Mouse (Mus musculus) cerebellum, adult (tissue): ENCODE measurements around the gene Tomt.
"Not testable (repeated sequence)": the region's sequence is repeated elsewhere in the genome, so short reads cannot be mapped to it uniquely, and the experiment has no call there.

ENCODE experiments used
- ATAC-seq: cut with Nextera tagmentation; 2 replicates; pipeline ENCODE4 v1.9.2; 2017; ENCODE audit warnings: mild to moderate bottlenecking, moderate library complexity, mixed read lengths; ENCODE audit not compliant: insufficient number of reproducible peaks, low FRiP score, low TSS enrichment

Tomt gene

DNA sequence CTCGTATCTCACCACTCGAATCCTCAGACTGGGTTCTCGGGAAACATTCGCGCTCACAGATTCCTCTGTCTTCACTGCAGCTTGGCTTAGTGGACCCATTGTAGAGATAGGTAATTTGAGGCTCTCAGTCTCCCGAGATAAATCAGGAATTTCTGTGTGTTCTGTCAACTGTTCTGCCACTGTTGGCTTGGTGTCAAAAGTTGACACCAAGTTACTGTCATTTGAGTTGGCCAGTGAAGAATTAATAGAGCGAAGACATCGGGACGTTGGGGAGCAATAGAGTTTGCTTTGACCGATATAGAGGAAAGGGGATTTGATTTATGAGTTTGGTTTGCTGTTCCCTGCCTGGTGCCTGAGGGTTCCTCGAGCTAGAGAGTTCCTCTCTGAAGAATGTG is at the start of gene Tomt:
Gene Tomt, minus strand, starts transcription at position 73 of the 395 bp plus-strand sequence.
- ATAC-seq: no peak

DNA sequence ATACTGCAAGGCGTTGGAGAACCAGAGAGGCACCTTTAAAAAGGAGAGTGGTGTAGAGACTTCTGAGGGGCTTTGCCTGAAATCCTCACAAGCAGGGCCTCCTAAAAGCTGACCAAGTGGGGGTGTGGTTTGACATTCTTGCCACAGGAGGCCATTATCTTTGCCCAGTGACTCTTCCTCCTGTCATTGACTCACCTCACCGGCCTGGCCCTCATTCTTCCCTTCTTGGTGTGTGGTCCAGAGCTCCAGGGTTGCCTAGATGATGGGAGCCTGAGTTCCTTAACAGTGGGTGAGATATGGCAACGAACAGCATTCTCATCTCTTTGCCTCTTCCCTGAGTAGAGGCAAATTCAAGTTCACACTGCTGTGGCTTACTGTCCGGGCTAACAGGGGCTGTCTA is 49.7 kb upstream of the Tomt start:
- ATAC-seq: no peak

DNA sequence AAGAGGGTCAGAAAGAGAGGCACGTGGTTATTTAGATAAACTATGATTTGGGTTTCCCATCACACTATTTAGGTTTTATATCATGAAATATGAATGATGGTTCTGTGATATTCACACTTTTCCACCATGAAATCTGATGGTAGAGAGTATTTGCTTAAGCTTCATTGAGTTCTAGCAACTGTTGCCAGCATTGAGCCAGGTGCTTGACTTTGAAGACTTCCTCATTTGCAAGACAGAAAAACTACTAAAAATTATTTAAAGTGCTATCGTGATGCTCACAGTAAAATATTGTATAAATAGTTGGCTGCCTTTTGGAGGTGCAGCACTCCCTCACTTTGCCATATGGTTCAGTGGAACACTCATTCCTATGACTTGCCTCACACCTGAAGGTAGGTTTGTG is 49.1 kb upstream of the Tomt start:
- no peak for ATAC-seq

DNA sequence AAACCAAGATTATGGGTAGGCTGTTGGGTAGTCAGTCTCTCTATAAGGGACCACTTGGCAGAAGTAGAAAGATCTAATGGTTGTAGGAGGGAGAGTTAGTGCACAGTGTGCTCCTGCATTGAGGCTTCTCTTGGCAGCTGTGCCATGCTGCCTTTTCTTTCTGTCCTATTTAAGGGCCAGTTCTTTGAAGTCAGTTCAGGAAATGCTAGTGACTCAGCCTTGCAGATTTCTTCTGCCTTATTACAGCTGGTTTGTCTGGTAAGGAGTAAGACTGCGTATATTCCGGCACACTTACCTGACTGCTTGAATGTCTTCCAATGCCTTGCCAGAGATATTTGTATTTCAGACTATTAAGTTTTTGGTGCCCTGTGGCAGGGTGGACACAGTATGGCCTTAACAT is 48.0 kb upstream of the Tomt start:
- no peak for ATAC-seq

DNA sequence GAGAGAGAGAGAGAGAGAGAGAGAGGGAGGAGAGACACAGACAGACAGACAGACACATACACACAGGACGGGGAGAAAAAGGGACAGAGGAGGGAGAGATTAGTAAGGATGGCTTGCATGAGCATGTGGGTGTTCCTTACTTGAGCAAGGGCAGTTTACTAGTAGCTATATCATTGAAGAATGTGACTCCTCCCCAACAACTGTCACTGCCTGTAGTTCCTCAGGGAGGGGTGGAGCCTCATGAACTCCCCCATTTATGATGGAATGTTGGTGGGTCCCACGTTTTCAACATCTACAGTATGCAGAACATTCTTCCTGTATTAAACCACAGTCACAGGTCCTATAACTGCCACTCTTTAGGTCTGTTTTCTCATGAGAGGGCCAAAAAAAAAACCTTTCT is 45.9 kb upstream of the Tomt start:
- ATAC-seq: no peak

DNA sequence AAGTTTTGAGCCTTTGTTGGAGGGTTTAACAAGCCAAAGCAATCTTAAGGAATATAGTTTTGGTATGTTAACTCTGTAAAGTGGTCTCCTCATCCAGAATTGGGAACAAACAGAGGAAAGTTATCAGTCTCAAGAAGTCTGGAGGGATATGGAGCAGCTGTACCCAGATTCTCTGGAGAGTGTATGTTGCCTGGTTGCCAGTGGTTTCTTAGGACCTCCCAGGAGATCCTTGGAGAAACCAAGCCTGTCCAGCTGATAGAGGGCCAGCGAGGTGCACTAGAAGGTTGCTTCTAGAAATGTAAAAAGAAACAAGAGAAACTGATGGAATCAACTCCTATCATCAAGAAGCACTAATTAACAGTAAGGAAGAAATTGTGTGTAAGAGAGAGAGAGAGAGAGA is 45.5 kb upstream of the Tomt start:
- ATAC-seq: no peak

DNA sequence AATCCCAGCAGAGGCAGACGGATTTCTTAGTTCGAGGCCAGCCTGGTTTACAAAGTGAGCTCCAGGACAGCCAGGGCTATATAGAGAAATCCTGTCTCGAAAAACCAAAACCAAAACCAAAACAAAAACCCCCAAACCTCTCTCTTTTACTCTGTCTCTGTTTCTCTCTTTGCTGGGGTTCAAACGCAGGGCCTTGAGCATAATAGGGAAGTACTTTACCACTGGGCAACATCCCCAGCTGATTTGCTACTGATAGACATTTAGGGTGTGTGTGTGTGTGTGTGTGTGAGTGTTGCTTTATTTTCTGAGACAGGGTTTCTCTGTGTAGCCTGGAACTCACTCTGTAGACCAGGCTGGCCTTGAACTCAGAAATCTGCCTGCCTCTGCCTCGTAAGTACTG is 42.8 kb upstream of the Tomt start:
- not testable (repeated sequence) for ATAC-seq

DNA sequence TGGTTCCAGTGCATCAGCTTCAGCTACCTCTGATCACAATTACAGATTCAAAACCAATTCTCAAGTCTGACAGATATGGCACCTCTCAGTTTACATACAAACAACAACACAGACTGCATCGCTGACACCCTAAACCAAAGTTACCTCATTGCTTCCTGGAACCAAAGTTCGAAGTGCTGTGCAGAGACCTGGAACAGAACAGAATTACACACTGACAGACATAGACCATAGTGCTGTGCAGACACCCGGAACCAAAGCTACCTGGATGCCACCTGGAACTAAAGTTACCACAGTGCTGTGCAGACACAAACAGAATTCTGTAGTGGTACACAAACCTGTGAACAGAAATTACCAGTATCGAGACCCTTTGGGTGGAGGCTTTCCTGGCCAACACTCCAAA is 33.6 kb upstream of the Tomt start:
- ATAC-seq: no peak

DNA sequence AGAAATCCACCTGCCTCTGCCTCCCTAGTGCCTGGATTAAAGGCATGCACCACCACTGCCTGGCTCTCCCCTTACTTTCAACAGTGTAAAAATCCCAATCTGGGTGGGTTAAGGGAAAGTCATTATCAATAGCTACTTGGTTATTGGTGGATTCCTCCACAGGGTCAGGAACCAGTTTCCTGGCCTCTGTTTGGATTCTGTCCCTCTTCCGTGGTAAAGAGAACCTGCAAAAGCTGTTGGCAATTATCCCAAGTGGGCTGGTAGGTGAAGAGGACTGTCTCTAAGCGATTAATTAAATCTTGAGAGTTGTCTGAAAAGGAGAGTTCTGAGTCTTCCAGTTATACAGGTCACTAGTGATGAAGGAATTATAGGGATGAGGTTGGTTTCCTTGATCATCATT is 32.2 kb upstream of the Tomt start:
- no peak for ATAC-seq

DNA sequence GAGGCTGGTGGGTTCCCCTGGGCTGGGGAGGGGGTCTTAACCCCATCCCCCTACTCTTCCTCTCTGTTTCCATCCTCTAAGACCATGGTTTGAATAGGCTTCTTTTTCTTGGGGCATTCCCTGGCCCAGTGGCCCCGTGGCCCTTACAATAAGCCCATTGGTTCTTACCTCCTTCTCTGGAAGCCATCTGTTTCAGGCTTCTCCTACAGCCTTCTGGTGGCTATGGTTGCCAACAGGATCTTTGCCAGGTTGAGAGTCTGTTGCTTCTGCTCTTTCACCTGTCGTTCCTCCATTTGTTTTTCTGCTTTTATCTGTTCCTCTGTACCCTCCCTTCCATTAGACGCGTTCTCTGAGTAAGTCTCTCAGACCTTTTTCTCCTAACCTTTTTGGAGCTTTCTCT is 31.4 kb upstream of the Tomt start:
- ATAC-seq: peak; percentile 69

DNA sequence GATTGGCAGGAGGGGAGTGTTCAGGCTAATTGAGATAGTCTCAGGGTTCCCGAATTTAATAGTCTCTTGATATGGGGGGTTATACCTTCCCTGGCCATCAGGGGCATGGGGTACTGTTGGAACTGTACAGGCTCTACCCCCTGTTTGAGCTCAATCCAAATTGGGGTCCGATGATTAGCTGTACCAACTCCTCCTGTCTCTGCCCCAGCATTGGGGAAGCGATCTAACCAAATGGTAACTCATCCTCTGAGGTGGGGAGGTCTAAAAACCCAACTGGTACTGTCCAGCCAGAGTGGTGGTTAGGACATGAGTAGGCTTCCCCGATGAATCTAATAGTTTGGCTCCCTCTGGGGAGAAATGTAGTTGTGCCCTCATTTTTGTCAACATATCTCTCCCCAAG is 30.8 kb upstream of the Tomt start:
- ATAC-seq: no peak

DNA sequence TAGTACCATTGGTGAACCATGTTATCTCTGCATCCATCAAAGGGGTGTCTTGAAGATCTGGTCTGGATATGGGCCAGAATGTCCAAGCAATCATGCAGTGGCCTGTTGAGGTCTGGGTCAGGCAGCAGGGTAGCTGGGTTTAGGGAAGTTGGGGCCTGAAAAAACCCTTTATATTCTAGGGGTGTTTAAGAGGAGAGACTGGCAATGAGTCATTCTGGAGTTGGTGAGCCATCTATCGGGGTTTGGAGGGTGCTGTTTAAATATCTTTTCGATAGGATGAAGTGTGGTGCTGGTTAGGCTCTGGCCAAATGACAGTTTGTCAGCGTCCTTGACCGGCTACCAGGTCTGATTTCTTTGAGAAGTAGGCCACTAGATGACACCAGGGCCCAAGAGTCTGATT is 29.8 kb upstream of the Tomt start:
- no peak for ATAC-seq

DNA sequence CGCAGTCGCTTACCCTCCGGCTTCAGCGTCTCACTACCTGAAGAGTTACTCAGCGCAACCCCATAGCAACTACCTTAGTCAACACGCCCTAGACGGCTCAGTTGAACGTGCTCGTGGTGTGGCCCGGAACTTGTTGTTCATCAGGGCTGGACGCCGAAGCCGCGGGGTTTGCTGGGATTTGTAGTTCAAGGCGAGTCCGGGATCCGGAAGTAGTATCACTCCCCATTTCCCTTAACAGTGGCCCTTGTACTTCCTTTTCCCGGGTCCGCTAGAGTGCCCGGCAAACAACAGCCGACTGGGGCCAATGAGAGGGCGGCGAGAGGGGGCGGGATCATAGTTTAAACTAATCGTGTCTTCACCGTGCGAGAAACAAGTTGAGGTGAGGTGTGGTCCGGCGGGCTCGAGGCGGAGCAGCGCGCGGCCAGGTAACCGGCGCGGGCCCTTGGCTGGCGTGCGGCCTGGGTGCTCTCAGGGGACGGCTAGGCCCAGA is 27.6 kb upstream of the Tomt start, which contains the start of the genes Lrrc51 and Numa1:
Gene Lrrc51, minus strand, starts transcription at position 145 of the 490 bp plus-strand sequence.
Gene Numa1, plus strand, starts transcription at position 361 of the 490 bp plus-strand sequence.
- ATAC-seq: peak; percentile 92

DNA sequence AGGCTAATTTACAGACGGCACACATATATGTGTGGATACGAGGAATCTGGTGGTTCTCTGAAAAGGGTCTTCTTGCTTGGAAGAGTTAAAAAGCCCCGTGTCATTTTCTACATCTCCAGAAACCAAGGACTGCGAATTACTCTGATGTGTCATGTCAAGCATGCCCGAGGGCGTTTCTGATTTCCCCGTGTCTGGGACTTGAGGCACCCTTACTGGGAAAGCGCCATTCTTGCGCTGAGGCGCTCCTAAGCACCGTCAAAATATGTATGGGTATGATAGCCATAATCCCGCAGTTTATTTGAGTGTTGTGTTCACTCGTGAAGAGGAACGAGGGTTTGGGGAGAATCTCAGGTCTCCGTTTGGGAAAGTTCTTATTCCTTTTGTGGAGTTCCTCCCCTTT is 27.1 kb upstream of the Tomt start:
- ATAC-seq: no peak

DNA sequence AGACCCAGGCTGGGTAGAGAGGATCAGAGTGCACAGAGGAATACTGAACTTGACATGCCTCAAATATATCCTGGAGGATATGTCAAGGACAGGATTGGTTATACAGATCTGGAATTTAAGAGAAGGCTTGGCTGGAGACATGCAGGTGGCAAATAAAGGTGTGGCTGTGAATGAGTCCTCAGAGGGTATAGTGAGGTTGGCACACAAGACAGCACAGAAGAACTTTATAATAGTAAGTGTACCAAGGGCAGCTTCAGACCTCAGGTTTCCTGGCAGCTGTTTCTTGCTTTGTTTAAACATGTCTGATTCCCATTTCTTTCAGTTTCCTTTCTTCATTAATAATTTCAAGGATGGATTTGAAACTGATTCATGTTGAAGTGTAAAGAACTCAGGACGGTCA is 26.4 kb upstream of the Tomt start:
- ATAC-seq: no peak

DNA sequence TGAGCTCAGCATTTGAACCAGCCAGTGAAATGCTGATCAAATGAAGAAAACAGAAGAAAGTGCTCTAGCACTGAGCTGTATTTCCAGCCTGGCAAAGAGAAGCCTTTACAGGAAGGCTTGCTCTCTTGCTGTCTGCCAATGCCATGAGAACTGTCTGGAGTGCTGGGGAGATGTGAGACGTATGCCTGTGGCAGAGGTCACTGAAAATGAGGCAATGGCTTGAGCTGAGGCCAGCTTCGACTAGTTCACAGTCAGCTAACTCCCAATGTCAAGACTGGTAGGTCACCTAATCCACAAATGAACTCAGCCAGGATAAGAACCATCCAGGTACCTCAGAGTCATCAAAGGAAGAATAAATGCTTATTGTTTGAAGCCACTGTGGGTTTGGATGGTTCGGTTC is 21.9 kb upstream of the Tomt start:
- ATAC-seq: no peak

DNA sequence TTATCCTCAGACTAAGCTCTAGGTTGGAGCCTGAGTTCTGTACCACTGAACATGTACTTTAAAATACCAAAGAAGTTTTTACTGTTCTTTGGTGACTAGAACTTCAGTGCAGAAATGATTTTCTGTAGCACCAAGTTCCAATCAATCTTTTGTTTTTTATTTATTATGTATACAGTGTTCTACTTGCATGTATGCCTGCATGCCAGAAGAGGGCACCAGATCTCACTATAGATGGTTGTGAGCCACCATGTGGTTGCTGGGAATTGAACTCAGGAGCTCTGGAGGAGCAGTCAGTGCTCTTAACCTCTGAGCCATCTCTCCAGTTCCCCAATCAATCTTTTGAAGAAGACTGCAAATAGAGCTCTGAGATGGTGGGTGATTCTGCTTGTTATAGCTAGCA is 19.7 kb upstream of the Tomt start:
- ATAC-seq: not testable (repeated sequence)

DNA sequence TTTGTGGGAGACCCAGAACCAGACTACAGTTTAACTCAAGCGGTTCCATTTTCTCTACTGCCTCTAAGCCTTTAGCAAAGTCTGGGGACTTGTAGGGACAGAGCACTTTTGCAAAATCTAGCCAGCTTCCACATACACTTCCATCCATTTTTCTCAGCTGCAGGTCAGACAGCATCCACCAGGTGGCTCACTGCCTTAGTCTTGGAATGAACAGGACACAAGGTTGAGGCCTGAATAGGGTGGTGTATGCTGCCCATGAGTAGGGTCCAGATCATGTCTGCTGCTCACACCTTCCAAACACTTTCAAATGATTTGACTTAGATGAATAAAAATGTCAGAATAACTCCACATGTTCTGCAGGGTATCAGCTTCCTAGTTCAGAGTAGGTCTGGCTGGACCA is 11.9 kb upstream of the Tomt start:
- ATAC-seq: 0 out of 2 replicates have a peak, but pooled peaks have one; percentile 61

DNA sequence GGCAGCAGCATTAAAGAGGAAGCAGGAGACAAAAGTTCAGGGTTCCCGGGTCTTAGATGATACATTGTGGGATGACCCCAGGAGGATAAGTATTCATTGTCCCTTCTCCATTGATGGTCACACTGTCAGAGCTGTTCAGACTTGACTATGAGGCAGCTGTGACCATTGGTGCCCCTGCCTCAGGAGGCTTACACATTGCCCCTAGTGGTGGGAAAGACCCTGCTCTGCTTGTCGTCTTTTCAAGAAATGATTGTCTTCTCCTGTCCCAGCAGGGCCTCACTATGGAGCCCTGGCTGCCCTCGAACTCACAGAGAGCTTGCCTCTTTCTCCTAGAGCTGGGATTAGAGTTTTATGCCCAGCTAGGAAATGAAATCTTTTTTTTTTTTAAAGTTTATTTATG is 5.8 kb upstream of the Tomt start:
- no peak for ATAC-seq

DNA sequence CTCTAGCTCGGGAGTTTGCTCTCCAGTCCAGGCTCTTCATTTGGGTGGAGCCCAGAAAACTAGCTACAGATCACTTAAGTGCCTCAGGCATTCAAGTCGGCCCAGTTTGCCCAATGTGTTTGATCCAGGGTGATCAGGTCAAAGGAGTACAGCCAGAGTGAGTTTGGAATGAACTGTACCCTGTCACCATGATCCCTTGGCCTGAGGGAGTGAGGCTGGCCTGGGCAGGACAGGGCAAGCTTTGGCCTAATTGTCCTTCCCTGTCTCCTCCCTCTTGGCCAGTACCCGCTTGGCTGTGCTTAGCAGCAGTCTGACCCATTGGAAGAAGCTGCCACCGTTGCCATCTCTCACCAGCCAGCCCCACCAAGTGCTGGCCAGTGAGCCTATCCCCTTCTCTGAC is 4.0 kb upstream of the Tomt start:
- ATAC-seq: no peak

DNA sequence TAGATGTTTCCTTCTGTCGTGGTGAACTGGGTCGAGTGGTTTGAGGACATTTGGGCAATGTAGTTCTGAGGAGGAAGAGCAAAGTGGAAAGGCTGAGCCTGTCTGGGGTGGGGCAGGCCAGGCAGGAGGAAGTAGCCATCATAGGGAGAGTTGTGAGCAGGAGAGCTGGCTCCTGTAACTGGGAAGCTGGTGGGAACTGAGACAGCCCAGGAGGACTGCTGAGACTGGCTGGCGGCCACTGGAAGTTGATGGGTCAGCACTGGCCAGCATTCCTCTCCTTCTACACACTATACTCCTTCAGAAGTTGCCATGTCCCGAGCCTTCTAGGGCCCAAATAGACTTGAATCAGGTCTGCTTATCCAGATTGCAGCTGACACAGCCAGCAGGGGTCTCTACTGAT is 2.2 kb upstream of the Tomt start:
- no peak for ATAC-seq

DNA sequence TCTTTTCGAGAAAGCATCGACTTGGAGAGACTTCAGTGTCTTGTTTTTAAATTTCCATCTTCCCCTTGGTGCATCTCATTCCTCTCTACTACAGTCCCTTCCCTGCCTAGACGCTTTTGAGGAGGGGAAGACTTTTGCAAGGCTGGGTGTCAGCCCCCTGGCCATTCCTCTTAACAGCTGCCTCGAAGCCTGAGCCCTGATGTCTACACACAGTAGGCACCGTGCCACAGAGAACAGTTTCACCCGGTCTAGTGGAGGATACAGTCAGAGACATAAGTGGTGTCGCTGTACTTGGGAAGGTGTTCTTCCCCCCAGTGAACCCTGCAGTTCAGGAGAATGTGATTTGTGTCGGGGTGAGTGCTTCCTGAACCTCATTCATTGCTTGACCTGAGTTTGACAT is 537 bp upstream of the Tomt start:
- no peak for ATAC-seq
